Mouse (Mus musculus): Measurements from ENCODE around the gene Rfx5. TPM values are rescaled to one million over a fixed set of nuclear protein-coding genes. Genes with fewer than 3 reads are reported as not detected.

The Rfx5 gene
- polyA plus RNA-seq, 1 experiment from 2014 or later: 2.6 TPM

DNA sequence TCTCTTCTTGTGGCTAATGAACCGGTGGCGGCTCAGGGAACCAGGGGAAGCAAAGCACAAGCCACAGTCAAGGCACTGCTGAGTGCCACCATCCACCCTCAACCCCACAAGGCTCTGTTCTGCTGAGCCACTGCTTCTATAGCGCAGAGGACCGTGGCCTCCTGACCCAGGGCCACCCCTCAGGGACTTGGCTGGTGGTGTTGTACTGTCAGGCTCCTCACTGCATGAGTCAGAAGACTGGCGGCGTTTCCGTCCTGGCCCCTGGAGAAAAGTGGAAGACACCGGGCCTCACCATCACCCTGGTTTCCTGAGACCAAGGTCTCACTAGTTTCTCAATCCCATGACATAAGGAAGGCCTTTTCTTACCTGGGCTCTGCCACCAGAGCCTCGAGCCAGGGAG is 53.8 kb downstream of the Rfx5 start:
- no peak for ATAC-seq
- Histone ChIP-seq H3K9ac (no peak overlapping the region), H3K9me3 (replicated peaks) (no peaks in the 10 kb centered on the region), H3K4me2 (no peak overlapping the region), H3K27me3 (replicated peaks) (no peaks in the 10 kb centered on the region), H3K27ac (no peak overlapping the region), H3K4me1 (peaks cover 32% of the 10 kb centered on the region), H3K36me3 (peaks cover 96% of the 10 kb centered on the region), H3K4me3 (no peak overlapping the region)
- WGBS (ENCODE audit: insufficient replicate concordance): 85% methylated on average over 9 of the region's 9 CpGs

- no peak for ATAC-seq
- peaks cover 29% of the 10 kb centered on the region for H3K4me1 ChIP-seq
- peaks cover 77% of the 10 kb centered on the region for H3K36me3 ChIP-seq
- 81% methylated on average over 7 of the region's 7 CpGs for WGBS (ENCODE audit: insufficient replicate concordance)
- 0 out of 2 replicates have a peak overlapping the region, but pooled peaks have one; percentile 7 for H3K27ac ChIP-seq
- H3K27me3 ChIP-seq (replicated peaks): no peaks in the 10 kb centered on the region
- no peak overlapping the region for H3K9ac ChIP-seq
- no peak overlapping the region for H3K4me3 ChIP-seq
- no peak overlapping the region for H3K4me2 ChIP-seq
- no peaks in the 10 kb centered on the region for H3K9me3 ChIP-seq (replicated peaks)
These were observed 56.5 kb downstream of the Rfx5 start for GRCm38 (mm10) chr3:95010396-95010795.

Small RNAs within 50 kb of the gene (microRNA-seq; reads per million reads assigned to microRNA genes)
- gene Mir7013: 1.4 reads per million

Other genes starting within 250 kb of the Rfx5 start
- 8.7 and 9.2 TPM in 2 replicates for gene Cgn, start 167.6 kb upstream of the Rfx5 start, polyA plus RNA-seq (2016; fragmentation: Nextera tagmentation; extraction: Ambion mirVana)
- gene Pogz, start 116.5 kb upstream of the Rfx5 start, polyA plus RNA-seq (2016; fragmentation: Nextera tagmentation; extraction: Ambion mirVana): 5.2 and 5.3 TPM in 2 replicates
- 207 and 214 TPM in 2 replicates for gene Psmb4, start 67.1 kb upstream of the Rfx5 start, polyA plus RNA-seq (2016; fragmentation: Nextera tagmentation; extraction: Ambion mirVana)
- 53.9 and 54.0 TPM in 2 replicates for gene Selenbp1, start 21.0 kb upstream of the Rfx5 start, polyA plus RNA-seq (2016; fragmentation: Nextera tagmentation; extraction: Ambion mirVana)
- gene Pi4kb, start 20.7 kb downstream of the Rfx5 start, polyA plus RNA-seq (2016; fragmentation: Nextera tagmentation; extraction: Ambion mirVana): 12.6 and 13.1 TPM in 2 replicates
- 12.6 and 14.4 TPM in 2 replicates for gene Zfp687, start 61.4 kb downstream of the Rfx5 start, polyA plus RNA-seq (2016; fragmentation: Nextera tagmentation; extraction: Ambion mirVana)
- 216 and 229 TPM in 2 replicates for gene Psmd4, start 88.5 kb downstream of the Rfx5 start, polyA plus RNA-seq (2016; fragmentation: Nextera tagmentation; extraction: Ambion mirVana)
- 11.3 and 11.5 TPM in 2 replicates for gene Pip5k1a, start 152.9 kb downstream of the Rfx5 start, polyA plus RNA-seq (2016; fragmentation: Nextera tagmentation; extraction: Ambion mirVana)
- gene Vps72, start 156.9 kb downstream of the Rfx5 start, polyA plus RNA-seq (2016; fragmentation: Nextera tagmentation; extraction: Ambion mirVana): 53.7 and 56.2 TPM in 2 replicates
- 0.19 and 0.51 TPM in 2 replicates for gene Tmod4, start 170.4 kb downstream of the Rfx5 start, polyA plus RNA-seq (2016; fragmentation: Nextera tagmentation; extraction: Ambion mirVana)
- 38.2 and 39.7 TPM in 2 replicates for gene Scnm1, start 179.9 kb downstream of the Rfx5 start, polyA plus RNA-seq (2016; fragmentation: Nextera tagmentation; extraction: Ambion mirVana)
- gene Lysmd1, start 180.0 kb downstream of the Rfx5 start, polyA plus RNA-seq (2016; fragmentation: Nextera tagmentation; extraction: Ambion mirVana): 7.9 and 8.6 TPM in 2 replicates
- 5.1 and 5.3 TPM in 2 replicates for gene Tnfaip8l2, start 188.3 kb downstream of the Rfx5 start, polyA plus RNA-seq (2016; fragmentation: Nextera tagmentation; extraction: Ambion mirVana)
- gene Sema6c, start 206.4 kb downstream of the Rfx5 start, polyA plus RNA-seq (2016; fragmentation: Nextera tagmentation; extraction: Ambion mirVana): 1.9 and 2.1 TPM in 2 replicates